Mouse (Mus musculus) forebrain, embryonic 14.5 days (tissue): Measurements from ENCODE around the gene Rffl. TPM values are rescaled to one million over a fixed set of nuclear protein-coding genes. Genes with fewer than 3 reads are reported as not detected.

Experiments used
- ATAC-seq: fragments of 200-750 bp; cut with Nextera tagmentation; 2 replicates; pipeline ENCODE4 v1.8.0; 2017; ENCODE audit warnings: mild to moderate bottlenecking, moderate library complexity
- DNase-seq: peaks from one replicate; pipeline ENCODE4 v3.0.0-alpha.2; 2015; ENCODE audit warnings: low spot score
- H3K27ac ChIP-seq: fragments of 300-500 bp; sonication (generic); 2 replicates; pipeline ENCODE4 v1.5.1; 2014; ENCODE audit warnings: low read depth, mild to moderate bottlenecking, control low read depth, low read length, moderate library complexity
- H3K27me3 ChIP-seq: fragments of 300-500 bp; sonication (generic); replicated peaks from 2 replicates; pipeline ENCODE4 v1.6.1; 2014; ENCODE audit warnings: low read length, control low read depth, mixed read lengths; ENCODE audit not compliant: control insufficient read depth, insufficient read depth
- H3K36me3 ChIP-seq: fragments of 300-500 bp; sonication (generic); 2 replicates; pipeline ENCODE4 v1.6.1; 2014; ENCODE audit warnings: low read length, control low read depth; ENCODE audit not compliant: control insufficient read depth, insufficient read depth
- H3K4me1 ChIP-seq: fragments of 300-500 bp; sonication (generic); 2 replicates; pipeline ENCODE4 v1.6.1; 2014; ENCODE audit warnings: antibody characterized with exemption, low read length, control low read depth; ENCODE audit not compliant: control insufficient read depth, insufficient read depth
- H3K4me2 ChIP-seq: fragments of 300-500 bp; sonication (generic); 2 replicates; pipeline ENCODE4 v1.6.1; 2014; ENCODE audit warnings: mild to moderate bottlenecking, control low read depth, low read length
- H3K4me3 ChIP-seq: fragments of 300-500 bp; sonication (generic); 2 replicates; pipeline ENCODE4 v1.5.1; 2014; ENCODE audit warnings: low read depth, low read length, control low read depth
- H3K9ac ChIP-seq: fragments of 300-500 bp; sonication (generic); 2 replicates; pipeline ENCODE4 v1.6.1; 2014; ENCODE audit warnings: mild to moderate bottlenecking, low read length, control low read depth, moderate library complexity
- H3K9me3 ChIP-seq: fragments of 300-500 bp; sonication (generic); replicated peaks from 2 replicates; pipeline ENCODE4 v1.6.1; 2016; ENCODE audit warnings: low read length, control low read depth, mixed read lengths; ENCODE audit not compliant: control insufficient read depth
- WGBS: fragments of 180-500 bp; shearing (Covaris S2); extraction: QIAGEN DNeasy Blood & Tissue Kit; methylation state at CpG from one replicate; pipeline ENCODE4 v1.1.7; 2014; 5-methylcytosine and 5-hydroxymethylcytosine counted together
- polyA plus RNA-seq: library from polyadenylated mRNA; unstranded; fragments of >200 nt; fragmentation: Nextera tagmentation; extraction: Ambion mirVana; gene quantifications from 2 replicates; pipeline ENCODE4 v1.2.1, GENCODE M21; 2014

Rffl gene
- polyA plus RNA-seq, 1 experiment from 2014 or later, result 9.8 TPM

DNA sequence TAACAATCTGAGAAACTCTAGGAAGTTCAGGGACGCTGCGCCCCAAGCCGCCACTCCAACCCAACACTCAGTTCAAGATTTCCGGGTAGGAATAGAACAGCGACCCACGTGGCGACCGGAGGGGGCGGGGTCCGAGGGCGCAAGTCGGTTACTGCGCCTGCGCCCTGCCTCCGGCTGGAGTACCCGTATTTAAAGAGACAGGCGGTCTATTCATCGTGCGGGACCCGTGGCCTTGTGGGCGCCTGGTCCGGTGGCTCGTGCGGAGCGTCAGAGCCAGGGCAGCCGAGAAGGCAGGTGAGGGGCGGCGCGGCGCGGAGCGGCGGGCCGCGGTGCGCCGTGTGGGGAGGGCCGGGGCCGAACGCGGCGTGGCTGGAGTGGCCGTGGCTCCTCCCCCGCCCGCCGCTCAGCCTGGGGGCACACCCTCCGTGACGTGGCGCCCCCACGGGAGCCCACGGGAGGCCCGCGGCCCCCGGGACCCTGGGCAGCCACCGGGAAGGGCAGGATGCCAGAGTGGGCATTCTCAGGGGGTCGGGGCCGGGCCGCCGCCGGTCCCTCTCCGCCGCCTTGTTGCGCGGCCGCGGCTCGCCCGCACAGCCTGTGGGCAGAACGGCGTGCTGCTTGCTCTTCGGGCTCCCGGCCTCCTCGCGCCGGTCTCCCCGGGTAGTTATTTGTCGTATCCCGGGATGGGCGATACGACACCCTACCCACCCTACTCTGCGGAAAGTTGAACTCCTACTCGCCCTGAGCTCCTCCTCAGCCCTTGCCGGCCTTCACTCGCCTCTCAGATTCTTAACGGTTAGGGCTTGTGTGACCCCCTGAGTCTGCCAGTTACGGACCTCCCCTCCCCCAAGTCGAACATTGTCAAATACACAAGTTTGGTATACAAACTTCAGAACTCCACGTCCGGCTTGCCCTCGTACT is 89.8 kb downstream of the Rffl start, which contains the start of gene Lig3:
TSS of gene Lig3 (plus strand) at position 126 of the 921 bp plus-strand sequence.
- Histone ChIP-seq H3K4me3 (peak within 1 kb of the TSS; percentile 92), H3K36me3 (peaks cover 30% of the 10 kb centered on the region), H3K9me3 (no peaks in the 10 kb centered on the region), H3K27me3 (no peaks in the 10 kb centered on the region), H3K4me1 (peaks cover 10% of the 10 kb centered on the region), H3K27ac (peak within 1 kb of the TSS; percentile 96), H3K9ac (peak within 1 kb of the TSS; percentile 93), H3K4me2 (peak within 1 kb of the TSS; percentile 68)
- peak; percentile 96 for ATAC-seq
- peak; percentile 98 for DNase-seq
- WGBS, result under 1% methylated on average over 60 of the region's 90 CpGs

- H3K27ac ChIP-seq, result no peak overlapping the region
- no peaks in the 10 kb centered on the region for H3K9me3 ChIP-seq
- ATAC-seq, result no peak
- H3K4me1 ChIP-seq, result peaks cover 10% of the 10 kb centered on the region
- peak overlapping the region; percentile 92; the same call in 1 of the 2 replicates for H3K4me3 ChIP-seq
- no peaks in the 10 kb centered on the region for H3K27me3 ChIP-seq
- peak overlapping the region; percentile 93; the same call in 1 of the 2 replicates for H3K9ac ChIP-seq
- no peak for DNase-seq
- H3K36me3 ChIP-seq, result peaks cover 19% of the 10 kb centered on the region
- peak overlapping the region; percentile 68 for H3K4me2 ChIP-seq
- WGBS, result 59% methylated on average over 5 of the region's 5 CpGs
These were observed 90.9 kb downstream of the Rffl start for GRCm38 (mm10) chr11:82780134-82780533.

DNA sequence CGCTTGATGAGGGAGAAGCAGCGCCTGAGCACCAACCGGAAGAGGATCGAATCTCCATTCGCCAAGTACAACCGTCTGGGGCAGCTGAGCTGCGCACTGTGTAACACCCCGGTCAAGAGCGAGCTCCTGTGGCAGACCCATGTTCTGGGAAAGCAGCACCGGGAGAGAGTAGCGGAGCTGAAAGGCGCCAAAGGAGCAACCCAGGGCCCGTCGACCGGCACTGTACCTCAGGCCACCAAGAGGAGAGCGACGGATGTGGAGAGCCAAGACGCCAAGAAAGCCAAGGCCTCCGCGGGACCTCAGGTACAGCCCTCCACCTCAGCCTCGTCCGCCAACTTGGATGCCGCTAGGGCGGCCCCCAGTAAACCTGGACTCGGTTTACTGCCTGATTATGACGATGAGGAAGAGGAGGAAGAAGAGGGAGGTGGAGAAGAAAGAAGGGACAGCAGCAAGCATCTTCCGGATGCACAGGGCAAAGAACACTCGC is 106.5 kb downstream of the Rffl start:
- peak overlapping the region; percentile 70 for H3K27ac ChIP-seq
- H3K27me3 ChIP-seq, result no peaks in the 10 kb centered on the region
- peak overlapping the region; percentile 79 for H3K4me2 ChIP-seq
- DNase-seq, result no peak
- peak; percentile 62 for ATAC-seq
- no peaks in the 10 kb centered on the region for H3K9me3 ChIP-seq
- peak overlapping the region; percentile 78 for H3K4me3 ChIP-seq
- H3K4me1 ChIP-seq, result peaks cover 13% of the 10 kb centered on the region
- under 1% methylated on average over 28 of the region's 28 CpGs for WGBS
- H3K36me3 ChIP-seq, result peaks cover 14% of the 10 kb centered on the region; the same call in 1 of the 2 replicates
- H3K9ac ChIP-seq, result peak overlapping the region; percentile 82

- H3K4me3 ChIP-seq, result peak within 1 kb of the TSS; percentile 78
- no peaks in the 10 kb centered on the region for H3K27me3 ChIP-seq
- peak within 1 kb of the TSS; percentile 78 for H3K27ac ChIP-seq
- H3K9me3 ChIP-seq, result no peaks in the 10 kb centered on the region
- H3K4me2 ChIP-seq, result peak within 1 kb of the TSS; percentile 79
- peak within 1 kb of the TSS; percentile 82 for H3K9ac ChIP-seq
- peaks cover 9% of the 10 kb centered on the region; the same call in 1 of the 2 replicates for H3K36me3 ChIP-seq
- peaks cover 13% of the 10 kb centered on the region for H3K4me1 ChIP-seq
- under 1% methylated on average over 44 of the region's 44 CpGs for WGBS
- peak; percentile 99 for ATAC-seq
- DNase-seq, result peak; percentile 98
These were observed 107.1 kb downstream of the Rffl start, which contains the start of the genes Cct6b and Zfp830 for GRCm38 (mm10) chr11:82763742-82764437. TSS of gene Cct6b (minus strand) at chr11:82764321. TSS of gene Zfp830 (plus strand) at chr11:82764345.

DNA sequence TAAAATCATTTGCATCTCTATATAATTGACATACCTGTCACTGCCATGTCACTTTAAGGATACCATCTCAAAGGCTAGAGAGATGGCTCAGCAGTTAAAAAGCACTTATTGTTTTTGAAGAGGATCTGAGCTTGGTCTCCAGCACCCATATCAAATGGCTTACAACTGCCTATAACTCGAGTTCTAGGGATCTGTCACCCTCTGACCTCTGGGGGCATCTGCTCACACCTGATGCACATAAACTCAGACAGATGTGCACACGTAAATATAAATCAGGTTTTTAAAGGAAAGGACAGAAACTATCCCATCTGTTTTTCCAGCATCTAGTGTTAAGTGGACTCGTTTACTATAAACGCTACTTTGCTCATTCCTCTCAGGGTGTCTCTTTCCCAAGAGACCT is 107.7 kb downstream of the Rffl start:
- Histone ChIP-seq H3K4me2 (peak overlapping the region; percentile 79), H3K4me1 (peaks cover 13% of the 10 kb centered on the region), H3K27me3 (no peaks in the 10 kb centered on the region), H3K9me3 (no peaks in the 10 kb centered on the region), H3K9ac (peak overlapping the region; percentile 82), H3K4me3 (peak overlapping the region; percentile 78), H3K36me3 (0 out of 2 replicates have a peak, but pooled peaks cover 3% of the 10 kb centered on the region), H3K27ac (peak overlapping the region; percentile 78; the same call in 1 of the 2 replicates)
- ATAC-seq, result no peak
- DNase-seq, result no peak
- WGBS, result 12% methylated on average over 4 of the region's 4 CpGs

- Histone ChIP-seq H3K27me3 (no peaks in the 10 kb centered on the region), H3K4me3 (no peak overlapping the region), H3K27ac (no peak overlapping the region), H3K4me1 (peaks cover 13% of the 10 kb centered on the region), H3K9ac (no peak overlapping the region), H3K9me3 (no peaks in the 10 kb centered on the region), H3K36me3 (0 out of 2 replicates have a peak, but pooled peaks cover 3% of the 10 kb centered on the region), H3K4me2 (no peak overlapping the region)
- no peak for DNase-seq
- ATAC-seq, result no peak
- 88% methylated on average over 6 of the region's 6 CpGs for WGBS
These were observed 108.7 kb downstream of the Rffl start for GRCm38 (mm10) chr11:82762286-82762829.

GRCm38 (mm10) chr11:82755919-82756318 is 115.1 kb downstream of the Rffl start:
- 91% methylated on average over 1 of the region's 1 CpGs for whole genome bisulfite sequencing
- Histone ChIP-seq H3K36me3 (no peaks in the 10 kb centered on the region), H3K4me2 (no peak overlapping the region), H3K4me1 (no peaks in the 10 kb centered on the region), H3K27ac (no peak overlapping the region), H3K27me3 (no peaks in the 10 kb centered on the region), H3K9me3 (no peaks in the 10 kb centered on the region), H3K4me3 (no peak overlapping the region), H3K9ac (no peak overlapping the region)
- ATAC-seq (no peak), DNase-seq (no peak)
